Mouse (Mus musculus): ENCODE measurements around the gene Uaca.

GRCm38 (mm10) chr9:60829610-60830009 lies 35.3 kb downstream of the Uaca start:
- TF ChIP-seq CTCF (IDR thresholded peaks at IDR 0.05; ENCODE audit: control insufficient read depth, insufficient read depth, insufficient replicate concordance, low read depth, low read length) (no peak), POLR2A (IDR thresholded peaks at IDR 0.05; ENCODE audit: control insufficient read depth, low read depth, low read length) (no peak)
